Mouse (Mus musculus): Measurements from ENCODE around the gene Fam168b.

- TF ChIP-seq CTCF (IDR thresholded peaks at IDR 0.05; ENCODE audit: insufficient read depth, low read length) = no peak
- TF ChIP-seq POLR2A (IDR thresholded peaks at IDR 0.05; ENCODE audit: borderline replicate concordance, extremely low read depth, low read depth, low read length) = no peak
Measured at GRCm38 (mm10) chr1:34839241-34839640, 3.6 kb downstream of the Fam168b start.

All from lung, adult 2 months (tissue).